Mouse (Mus musculus) gastrocnemius, adult 8-10 months (tissue): ENCODE data around the gene Gps2. TPM values are rescaled to one million over a fixed set of nuclear protein-coding genes. Genes with fewer than 3 reads are reported as not detected.
"Not testable (repeated sequence)": the region's sequence is repeated elsewhere in the genome, so short reads cannot be mapped to it uniquely, and the experiment has no call there.

Experiments used
- DNase-seq, 2 experiments: peaks; one replicate each; pipeline ENCODE4 v3.0.0; 2022; ENCODE audit warnings: low spot score in 2 of 2
- total RNA-seq, 4 experiments: library from RNA; stranded (reverse); gene quantifications; 2 replicates each; pipeline ENCODE4 v1.2.4; 2022

The Gps2 gene
- total RNA-seq, 4 experiments from 2014 or later: 38.6 to 53.2 (median 50.3) TPM

GRCm38 (mm10) chr11:69936156-69936555 is 22.5 kb downstream of the Gps2 start:
- no peak for DNase-seq

- DNase-seq: no peak
Observed at GRCm38 (mm10) chr11:69936714-69937347, 23.1 kb downstream of the Gps2 start.

- DNase-seq: peak in 1 of 2 experiments; percentile 57
Observed at GRCm38 (mm10) chr11:69937385-69937784, 23.7 kb downstream of the Gps2 start.

DNA sequence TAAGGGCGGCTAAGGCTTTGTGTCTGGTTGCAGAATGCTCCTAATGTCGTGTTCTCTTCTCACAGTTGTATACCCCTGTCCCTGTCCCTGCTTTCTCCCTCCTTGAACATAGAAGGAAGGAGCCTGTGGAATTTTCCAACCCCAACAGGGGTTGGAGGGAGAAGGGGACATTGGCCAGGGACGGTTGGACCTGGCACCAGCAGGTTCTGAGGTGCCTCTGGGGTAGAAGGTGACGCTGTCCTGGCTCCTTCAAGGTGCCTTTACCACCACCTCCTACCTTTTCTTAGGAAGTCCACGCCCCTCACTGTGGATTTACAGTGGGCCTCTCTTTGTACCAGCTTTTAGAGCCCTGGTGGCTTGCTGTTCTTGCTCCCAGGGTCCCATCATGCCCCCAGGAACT is 24.1 kb downstream of the Gps2 start:
- DNase-seq: no peak

- DNase-seq: no peak
Observed at GRCm38 (mm10) chr11:69938401-69938979, 24.8 kb downstream of the Gps2 start.

DNA sequence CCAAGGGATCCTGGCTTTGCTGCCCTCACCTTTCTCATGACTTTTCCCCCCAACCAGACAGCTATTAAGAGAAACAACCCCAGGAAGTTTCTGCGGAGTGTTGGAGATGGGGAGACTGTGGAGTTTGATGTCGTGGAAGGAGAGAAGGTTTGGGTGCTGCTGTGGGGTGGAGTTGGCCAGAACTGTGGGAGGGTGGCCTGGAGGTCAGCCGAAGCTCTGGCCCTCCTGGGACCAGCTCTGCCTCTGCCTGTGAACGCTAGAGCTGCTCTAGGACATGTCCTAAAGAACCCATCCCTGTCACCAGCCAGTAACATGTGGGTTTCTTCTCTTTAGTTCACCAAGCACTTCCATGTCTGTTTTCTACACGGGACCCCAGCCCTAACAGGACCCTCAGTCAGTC is 25.5 kb downstream of the Gps2 start:
- no peak for DNase-seq

GRCm38 (mm10) chr11:69939731-69940130 is 26.0 kb downstream of the Gps2 start:
- no peak for DNase-seq

- DNase-seq: no peak
Observed at GRCm38 (mm10) chr11:69940962-69941361, 27.3 kb downstream of the Gps2 start.

DNA sequence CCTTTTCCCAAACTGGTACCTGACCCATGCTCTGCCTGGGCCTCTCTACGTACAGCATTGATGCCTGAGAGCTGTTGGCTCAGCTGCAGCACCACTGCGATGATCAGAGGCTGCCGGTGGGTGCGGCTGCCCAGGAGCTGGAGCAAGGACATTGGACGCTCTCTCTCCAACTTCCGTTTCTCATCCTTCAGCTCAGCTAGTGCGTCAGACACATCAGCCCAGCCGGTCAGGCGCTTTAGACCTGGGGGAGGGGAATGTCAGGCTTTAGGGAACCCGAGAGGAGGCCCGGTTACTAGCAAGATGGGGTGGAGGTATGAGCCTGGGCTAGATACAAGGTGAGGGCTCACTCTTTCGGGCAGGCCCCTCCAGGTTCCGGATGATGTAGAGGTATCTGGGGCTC is 31.5 kb downstream of the Gps2 start:
- no peak for DNase-seq

DNA sequence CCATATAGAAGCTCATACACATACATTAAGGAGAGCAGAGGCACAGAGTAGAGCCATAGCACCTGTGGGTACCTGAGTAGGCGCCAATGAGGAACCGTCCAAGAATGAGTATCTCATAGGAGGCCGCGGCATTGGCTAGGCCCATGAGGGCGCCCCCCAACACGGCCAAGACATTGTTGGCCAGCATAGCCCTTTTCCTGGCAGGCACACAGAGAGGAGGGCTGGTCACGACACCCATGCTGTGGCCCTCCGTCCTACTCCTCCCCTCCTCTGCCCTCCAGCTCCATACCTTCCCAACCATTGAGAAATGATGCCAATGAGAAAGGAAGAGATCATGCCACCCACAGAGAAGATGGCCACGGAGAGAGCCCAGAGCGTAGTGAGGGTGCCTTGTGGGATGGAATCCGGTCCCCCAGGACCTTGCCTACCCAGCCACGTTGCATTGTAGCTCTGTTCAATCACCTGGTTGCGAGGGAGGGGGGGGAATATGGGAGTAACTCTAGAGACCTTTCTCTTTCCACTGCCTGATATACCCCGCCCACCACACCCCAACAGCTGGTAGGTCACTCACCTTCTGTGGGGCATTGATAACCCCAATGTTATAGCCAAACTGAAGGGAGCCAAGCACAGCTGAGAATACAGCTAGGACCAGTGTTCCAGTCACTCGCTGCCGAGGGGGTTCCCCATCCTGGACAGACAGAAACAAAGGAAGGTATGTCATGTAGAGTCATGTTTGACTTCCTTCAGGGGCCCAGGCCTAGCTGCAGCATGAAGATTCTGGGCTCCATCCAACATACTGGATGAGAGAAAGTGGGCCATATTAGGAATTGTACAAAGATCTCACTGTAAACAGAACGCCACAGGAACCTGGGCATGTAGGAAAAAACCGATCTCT is 32.6 kb downstream of the Gps2 start:
- DNase-seq: no peak

DNA sequence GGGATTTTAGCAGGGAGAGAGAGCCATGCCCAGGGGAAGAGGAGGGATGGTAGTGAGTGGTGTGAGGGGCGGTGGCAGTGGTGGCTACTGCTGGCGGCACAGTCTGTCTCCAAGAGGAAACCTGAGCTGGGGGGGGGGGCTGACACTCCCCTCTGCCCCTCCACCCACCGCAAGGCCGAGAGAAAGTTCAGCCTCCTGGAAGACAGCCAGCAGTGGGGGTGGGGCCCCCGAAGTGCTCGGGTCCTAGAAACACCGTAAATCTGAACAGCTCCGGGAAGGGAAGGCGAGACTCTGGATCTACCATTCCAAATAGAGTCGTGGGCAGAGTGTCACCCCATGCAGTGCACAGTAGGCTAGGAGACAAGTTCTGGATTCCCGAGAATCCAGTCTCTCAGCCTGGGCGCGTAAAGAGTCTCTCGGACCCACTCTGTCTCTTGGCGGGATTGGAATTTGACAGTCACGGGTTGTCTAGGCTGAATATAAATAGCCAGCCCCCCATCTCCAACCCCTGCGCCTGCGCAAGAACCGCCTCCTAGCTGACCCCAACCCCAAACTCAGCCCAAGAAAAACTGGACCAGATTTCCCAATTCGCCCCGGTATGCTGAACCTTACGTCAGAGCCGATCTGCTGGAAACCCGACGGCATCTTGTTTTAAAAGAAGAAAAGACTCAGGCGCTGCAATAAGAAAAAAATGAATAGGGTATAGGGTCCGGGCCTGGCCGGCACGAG is 33.8 kb downstream of the Gps2 start:
- DNase-seq: peak; percentile 81 to 85

GRCm38 (mm10) chr11:69948066-69948762 is 34.5 kb downstream of the Gps2 start, which contains the start of gene Slc2a4:
TSS of gene Slc2a4 (minus strand) at chr11:69948188.
- peak; percentile 95 to 96 for DNase-seq

GRCm38 (mm10) chr11:69948763-69949150 is 35.1 kb downstream of the Gps2 start:
- DNase-seq: peak; percentile 90 to 92

DNA sequence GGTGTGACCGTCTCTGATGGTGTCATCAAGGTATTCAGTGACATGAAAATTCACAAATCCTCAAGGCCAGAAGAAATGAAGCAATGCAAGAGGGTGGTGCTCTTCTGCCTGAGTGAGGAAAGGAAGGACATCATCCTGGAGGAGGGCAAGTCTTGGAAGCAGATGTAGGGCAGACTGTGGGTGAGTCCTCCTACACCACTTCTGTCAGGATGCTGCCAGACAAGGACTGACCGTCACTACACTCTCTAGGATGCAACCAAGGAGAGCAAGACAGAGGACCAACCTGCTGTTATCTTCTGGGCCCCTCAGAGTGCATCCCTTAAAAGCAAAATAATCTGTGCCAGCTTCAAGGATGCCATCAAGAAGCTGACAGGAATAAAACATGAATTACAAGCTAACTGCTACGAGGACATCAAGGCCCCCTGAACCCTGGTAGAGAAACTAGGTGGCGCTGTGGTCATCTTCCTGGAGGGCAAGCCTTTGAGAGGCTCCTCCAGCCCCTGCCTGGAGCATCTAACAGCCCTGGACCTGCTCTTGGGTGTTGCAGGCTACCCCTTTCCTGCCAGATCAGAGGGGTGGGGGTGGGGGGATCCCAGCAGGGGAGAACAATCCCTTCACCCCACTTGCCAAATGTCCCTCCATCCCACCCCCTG is 37.2 kb downstream of the Gps2 start:
- no peak for DNase-seq

DNA sequence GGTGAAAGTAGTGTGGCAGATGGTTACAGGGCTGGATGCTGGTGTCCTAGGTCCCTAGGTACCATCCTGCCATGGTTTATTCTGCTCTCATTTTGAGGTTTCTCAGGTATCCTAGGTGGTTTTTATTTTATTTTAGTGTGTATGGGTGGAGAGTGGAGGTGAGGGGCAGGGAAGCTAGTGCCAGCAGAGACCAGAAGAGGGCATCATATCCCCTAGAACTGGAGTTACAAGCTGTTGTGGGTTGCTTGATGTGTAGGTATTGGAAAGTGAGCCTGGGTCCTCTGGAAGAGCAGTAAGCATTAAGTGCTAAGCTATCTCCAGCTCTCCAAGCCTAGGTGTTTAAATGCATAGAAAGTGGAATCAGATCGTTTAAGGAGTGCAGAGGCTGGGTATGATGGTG is 38.6 kb downstream of the Gps2 start:
- no peak for DNase-seq

DNA sequence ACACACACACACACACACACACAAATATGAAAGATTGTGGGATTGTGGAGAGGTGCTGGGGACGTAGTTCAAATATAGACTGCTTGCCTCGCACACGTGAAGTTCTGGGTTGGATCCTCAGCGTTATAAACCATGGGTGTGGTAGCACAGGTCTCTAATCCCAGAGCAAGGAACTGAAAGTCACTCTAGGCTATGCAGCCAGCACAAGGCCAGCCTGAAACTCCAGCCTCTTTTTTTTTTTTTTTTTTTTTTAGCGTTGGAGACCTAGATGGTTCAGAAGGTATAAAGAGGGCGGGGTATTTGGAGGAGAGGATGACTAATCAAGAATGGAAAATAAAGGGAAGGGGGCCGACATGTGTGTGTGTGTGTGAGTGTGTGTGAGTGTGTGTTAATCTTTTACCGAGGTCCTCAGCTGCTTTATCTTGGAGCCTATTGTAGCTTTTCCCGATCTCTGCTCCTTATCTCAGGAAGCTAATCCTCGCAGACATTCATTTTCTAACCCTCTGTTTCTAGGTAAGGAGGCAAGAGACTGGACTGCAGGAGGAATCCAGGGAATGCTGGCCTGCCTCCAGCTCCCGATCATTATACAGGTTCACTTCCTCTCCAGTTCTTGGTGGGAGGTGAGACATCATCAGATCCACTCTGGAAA is 39.7 kb downstream of the Gps2 start:
- DNase-seq: no peak

DNA sequence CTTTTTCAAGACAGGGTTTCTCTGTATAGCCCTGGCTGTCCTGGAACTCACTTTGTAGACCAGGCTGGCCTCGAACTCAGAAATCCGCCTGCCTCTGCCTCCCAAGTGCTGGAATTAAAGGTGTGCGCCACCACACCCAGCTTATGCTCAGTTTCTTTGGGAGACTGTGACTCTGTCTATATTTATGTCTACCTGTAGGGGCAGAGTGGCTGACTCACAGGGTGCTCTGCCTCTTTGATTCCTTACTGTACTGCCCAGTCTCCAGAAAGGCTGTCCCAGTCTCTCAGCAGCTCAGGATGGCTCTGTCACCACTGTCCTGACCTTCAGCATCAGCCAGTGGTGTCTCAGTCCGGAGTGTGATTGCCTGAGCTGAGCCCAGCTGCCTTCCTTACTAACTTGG is 41.9 kb downstream of the Gps2 start:
- not testable (repeated sequence) for DNase-seq

- DNase-seq: no peak
Observed at GRCm38 (mm10) chr11:69956218-69956617, 42.5 kb downstream of the Gps2 start.

GRCm38 (mm10) chr11:69960616-69961015 is 46.9 kb downstream of the Gps2 start:
- no peak for DNase-seq

- no peak for DNase-seq
Observed at GRCm38 (mm10) chr11:69961841-69962240, 48.2 kb downstream of the Gps2 start.
